Mouse (Mus musculus): ENCODE data around the gene Ms4a4a.

DNA sequence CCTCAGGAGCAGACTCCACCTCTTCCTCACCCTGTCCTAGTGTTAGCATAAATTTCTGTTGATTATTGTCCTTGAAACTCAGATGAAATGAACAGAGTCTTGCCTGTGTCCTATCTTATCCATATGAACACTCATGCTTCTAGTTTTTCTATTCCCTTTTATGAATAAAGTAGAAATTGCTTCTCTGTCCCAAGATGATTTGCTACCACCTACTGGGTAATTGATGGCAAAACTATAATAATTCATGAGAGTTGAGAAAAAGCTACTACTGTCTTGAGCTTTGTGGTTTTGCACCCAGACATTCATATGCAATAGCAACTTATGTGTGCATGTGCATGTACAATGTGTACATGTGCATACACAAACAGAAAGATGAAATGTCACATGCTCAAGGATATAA is 31.3 kb upstream of the Ms4a4a start:
- TF ChIP-seq POLR2A (IDR thresholded peaks at IDR 0.05; ENCODE audit: borderline replicate concordance, insufficient read depth, low read length), result no peak
- TF ChIP-seq CTCF (IDR thresholded peaks at IDR 0.05; ENCODE audit: borderline replicate concordance, insufficient read depth, low read depth, low read length), result no peak
